Mouse (Mus musculus): Measurements from ENCODE around the gene Stab2. TPM values are rescaled to one million over a fixed set of nuclear protein-coding genes. Genes with fewer than 3 reads are reported as not detected.

The Stab2 gene
- 0.14 and 0.16 TPM in 2 replicates for polyA plus RNA-seq (2012; rRNA removed)

- DNase-seq (ENCODE audit: low read depth): no peak
- TF ChIP-seq POLR2A (IDR thresholded peaks at IDR 0.05; ENCODE audit: borderline replicate concordance, extremely low read depth, insufficient read depth, insufficient read length, poor library complexity, severe bottlenecking): no peak
- no peak for TF ChIP-seq CTCF (IDR thresholded peaks at IDR 0.05; ENCODE audit: borderline replicate concordance, extremely low read depth, insufficient read depth, insufficient read length)
Measured at GRCm38 (mm10) chr10:87007385-87008214, at the start of gene Stab2. TSS of gene Stab2 (minus strand) at chr10:87008025.

DNA sequence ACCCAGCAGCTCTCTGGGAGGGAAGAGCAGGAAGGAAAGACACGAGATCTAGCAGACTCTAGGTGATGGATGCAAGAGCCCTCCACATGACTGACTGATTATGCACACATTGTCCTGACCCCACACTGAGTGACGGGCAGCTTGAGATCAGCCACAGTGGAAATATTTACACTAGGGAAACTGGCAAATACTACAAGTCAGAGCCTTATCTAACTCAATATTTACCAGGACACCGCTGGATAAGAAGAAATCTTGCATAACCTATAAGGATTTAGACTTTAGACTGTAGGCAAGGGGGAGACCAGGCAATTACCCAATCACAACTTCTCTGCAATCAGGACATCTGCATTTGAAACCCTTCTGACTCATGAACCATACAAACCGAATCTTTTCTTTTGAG lies 43.9 kb upstream of the Stab2 start:
- no peak for DNase-seq (ENCODE audit: low read depth)
- TF ChIP-seq POLR2A (IDR thresholded peaks at IDR 0.05; ENCODE audit: borderline replicate concordance, extremely low read depth, insufficient read depth, insufficient read length, poor library complexity, severe bottlenecking) (no peak), CTCF (IDR thresholded peaks at IDR 0.05; ENCODE audit: borderline replicate concordance, extremely low read depth, insufficient read depth, insufficient read length) (no peak)

DNA sequence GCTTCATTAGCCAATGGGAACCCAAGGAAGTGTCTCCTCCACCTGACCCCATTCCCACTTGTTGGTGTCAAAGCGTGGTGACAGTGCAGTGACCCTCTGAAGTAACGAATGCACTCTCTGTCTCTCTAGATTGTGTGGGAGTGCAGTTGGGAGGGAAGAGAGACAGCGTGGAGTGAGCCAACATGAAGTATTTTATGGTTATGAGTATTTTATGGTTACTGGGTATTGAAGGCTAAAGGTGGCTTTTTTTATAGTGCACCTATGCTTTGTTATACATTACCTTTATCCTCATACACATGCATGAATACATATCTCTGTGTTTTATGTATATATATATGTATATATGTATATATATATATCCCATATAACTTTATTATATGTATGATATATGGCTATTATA lies 41.4 kb upstream of the Stab2 start:
- DNase-seq (ENCODE audit: low read depth): no peak
- TF ChIP-seq CTCF (IDR thresholded peaks at IDR 0.05; ENCODE audit: borderline replicate concordance, extremely low read depth, insufficient read depth, insufficient read length) (no peak), POLR2A (IDR thresholded peaks at IDR 0.05; ENCODE audit: borderline replicate concordance, extremely low read depth, insufficient read depth, insufficient read length, poor library complexity, severe bottlenecking) (no peak)

DNA sequence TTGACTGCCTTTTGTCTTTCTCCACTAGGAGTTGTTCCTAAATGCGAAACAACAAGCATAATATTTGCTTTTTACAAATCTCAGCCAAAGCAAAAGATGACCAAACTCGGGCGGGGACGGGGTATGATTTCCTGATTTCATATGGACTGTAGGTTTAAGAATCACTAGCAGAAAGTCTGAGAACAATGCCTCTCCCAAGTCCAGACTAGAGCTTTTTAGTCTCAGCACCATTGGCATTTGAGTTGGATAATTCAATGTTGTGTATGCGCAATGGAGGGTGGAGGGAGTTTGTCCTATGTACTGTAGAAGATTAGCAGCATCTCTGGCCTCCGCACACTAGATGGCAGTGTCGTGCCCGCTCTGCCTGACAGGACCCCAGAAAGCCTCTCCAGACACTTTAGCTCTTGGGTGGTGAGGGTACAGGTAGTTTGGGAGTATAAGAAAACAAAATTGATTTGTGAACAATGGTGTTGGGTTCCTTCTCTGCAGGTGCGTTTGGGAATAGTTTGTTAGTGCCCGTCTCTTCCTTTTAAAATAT lies 39.2 kb upstream of the Stab2 start:
- TF ChIP-seq POLR2A (IDR thresholded peaks at IDR 0.05; ENCODE audit: borderline replicate concordance, extremely low read depth, insufficient read depth, insufficient read length, poor library complexity, severe bottlenecking) (no peak), CTCF (IDR thresholded peaks at IDR 0.05; ENCODE audit: borderline replicate concordance, extremely low read depth, insufficient read depth, insufficient read length) (peak; percentile 22; the same call in 1 of the 2 replicates)
- peak; percentile 42 for DNase-seq (ENCODE audit: low read depth)

DNA sequence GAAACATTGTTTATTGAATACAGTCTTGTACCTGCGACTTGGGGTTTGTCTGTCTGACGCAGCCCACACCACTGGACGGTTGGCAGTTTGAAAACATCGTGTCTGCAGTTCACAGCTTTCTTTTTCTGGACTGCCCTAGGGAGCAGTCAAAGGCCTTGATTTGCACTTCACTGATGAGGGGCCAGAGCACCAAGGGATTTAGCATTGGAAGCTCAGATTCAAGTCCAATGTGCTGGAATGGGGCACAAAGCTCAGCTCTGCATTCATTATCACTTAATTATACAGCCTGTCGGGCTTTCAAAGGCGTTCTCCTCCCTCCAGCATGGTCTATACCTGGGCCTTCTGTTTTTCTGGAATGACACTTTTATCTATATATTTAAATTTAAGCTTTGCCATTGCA lies 38.6 kb upstream of the Stab2 start:
- TF ChIP-seq POLR2A (IDR thresholded peaks at IDR 0.05; ENCODE audit: borderline replicate concordance, extremely low read depth, insufficient read depth, insufficient read length, poor library complexity, severe bottlenecking) (no peak), CTCF (IDR thresholded peaks at IDR 0.05; ENCODE audit: borderline replicate concordance, extremely low read depth, insufficient read depth, insufficient read length) (no peak)
- peak; percentile 88 for DNase-seq (ENCODE audit: low read depth)

GRCm38 (mm10) chr10:87045273-87045672 lies 37.4 kb upstream of the Stab2 start:
- TF ChIP-seq POLR2A (IDR thresholded peaks at IDR 0.05; ENCODE audit: borderline replicate concordance, extremely low read depth, insufficient read depth, insufficient read length, poor library complexity, severe bottlenecking): no peak
- TF ChIP-seq CTCF (IDR thresholded peaks at IDR 0.05; ENCODE audit: borderline replicate concordance, extremely low read depth, insufficient read depth, insufficient read length): no peak
- no peak for DNase-seq (ENCODE audit: low read depth)

GRCm38 (mm10) chr10:87041265-87041664 lies 33.4 kb upstream of the Stab2 start:
- TF ChIP-seq CTCF (IDR thresholded peaks at IDR 0.05; ENCODE audit: borderline replicate concordance, extremely low read depth, insufficient read depth, insufficient read length) (no peak), POLR2A (IDR thresholded peaks at IDR 0.05; ENCODE audit: borderline replicate concordance, extremely low read depth, insufficient read depth, insufficient read length, poor library complexity, severe bottlenecking) (no peak)
- DNase-seq (ENCODE audit: low read depth): peak; percentile 28

DNA sequence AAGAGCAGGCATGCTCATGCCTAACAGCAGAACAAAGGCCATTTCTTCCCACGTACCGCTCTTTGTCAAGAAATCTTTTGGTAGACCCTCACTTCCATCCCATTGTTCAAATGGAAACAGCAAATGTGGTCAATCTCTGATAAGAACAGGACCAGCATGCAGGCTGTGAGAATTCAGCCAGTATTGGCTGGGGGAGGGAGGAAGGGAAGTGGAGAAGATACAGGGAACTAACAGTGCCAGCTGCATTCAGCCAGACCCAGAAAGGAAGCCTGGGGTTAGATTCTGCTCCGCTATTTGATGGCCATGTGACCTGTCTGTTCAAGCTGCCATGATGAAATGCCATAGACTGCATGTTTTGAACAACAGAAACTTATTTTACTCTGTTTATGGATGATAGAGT lies 32.0 kb upstream of the Stab2 start:
- DNase-seq (ENCODE audit: low read depth): no peak
- TF ChIP-seq CTCF (IDR thresholded peaks at IDR 0.05; ENCODE audit: borderline replicate concordance, extremely low read depth, insufficient read depth, insufficient read length) (no peak), POLR2A (IDR thresholded peaks at IDR 0.05; ENCODE audit: borderline replicate concordance, extremely low read depth, insufficient read depth, insufficient read length, poor library complexity, severe bottlenecking) (no peak)

GRCm38 (mm10) chr10:87039340-87039739 lies 31.5 kb upstream of the Stab2 start:
- no peak for TF ChIP-seq CTCF (IDR thresholded peaks at IDR 0.05; ENCODE audit: borderline replicate concordance, extremely low read depth, insufficient read depth, insufficient read length)
- DNase-seq (ENCODE audit: low read depth): no peak

- no peak for TF ChIP-seq CTCF (IDR thresholded peaks at IDR 0.05; ENCODE audit: borderline replicate concordance, extremely low read depth, insufficient read depth, insufficient read length)
- no peak for TF ChIP-seq POLR2A (IDR thresholded peaks at IDR 0.05; ENCODE audit: borderline replicate concordance, extremely low read depth, insufficient read depth, insufficient read length, poor library complexity, severe bottlenecking)
- peak; percentile 70 for DNase-seq (ENCODE audit: low read depth)
Measured at GRCm38 (mm10) chr10:87037062-87037461, 29.2 kb upstream of the Stab2 start.

- DNase-seq (ENCODE audit: low read depth): peak; percentile 67
- TF ChIP-seq CTCF (IDR thresholded peaks at IDR 0.05; ENCODE audit: borderline replicate concordance, extremely low read depth, insufficient read depth, insufficient read length) (no peak), POLR2A (IDR thresholded peaks at IDR 0.05; ENCODE audit: borderline replicate concordance, extremely low read depth, insufficient read depth, insufficient read length, poor library complexity, severe bottlenecking) (no peak)
Measured at GRCm38 (mm10) chr10:87036271-87036703, 28.5 kb upstream of the Stab2 start.

- TF ChIP-seq POLR2A (IDR thresholded peaks at IDR 0.05; ENCODE audit: borderline replicate concordance, extremely low read depth, insufficient read depth, insufficient read length, poor library complexity, severe bottlenecking) (no peak), CTCF (IDR thresholded peaks at IDR 0.05; ENCODE audit: borderline replicate concordance, extremely low read depth, insufficient read depth, insufficient read length) (no peak)
- DNase-seq (ENCODE audit: low read depth): peak; percentile 72
Measured at GRCm38 (mm10) chr10:87035866-87036265, 28.0 kb upstream of the Stab2 start.
